Mouse (Mus musculus) ovary, postnatal 10 days (tissue): ENCODE results near the gene Cxcl2.

Experiments used
- DNase-seq: peaks from one replicate; pipeline ENCODE4 v3.0.0; 2022; ENCODE audit warnings: low spot score

Gene Cxcl2

DNA sequence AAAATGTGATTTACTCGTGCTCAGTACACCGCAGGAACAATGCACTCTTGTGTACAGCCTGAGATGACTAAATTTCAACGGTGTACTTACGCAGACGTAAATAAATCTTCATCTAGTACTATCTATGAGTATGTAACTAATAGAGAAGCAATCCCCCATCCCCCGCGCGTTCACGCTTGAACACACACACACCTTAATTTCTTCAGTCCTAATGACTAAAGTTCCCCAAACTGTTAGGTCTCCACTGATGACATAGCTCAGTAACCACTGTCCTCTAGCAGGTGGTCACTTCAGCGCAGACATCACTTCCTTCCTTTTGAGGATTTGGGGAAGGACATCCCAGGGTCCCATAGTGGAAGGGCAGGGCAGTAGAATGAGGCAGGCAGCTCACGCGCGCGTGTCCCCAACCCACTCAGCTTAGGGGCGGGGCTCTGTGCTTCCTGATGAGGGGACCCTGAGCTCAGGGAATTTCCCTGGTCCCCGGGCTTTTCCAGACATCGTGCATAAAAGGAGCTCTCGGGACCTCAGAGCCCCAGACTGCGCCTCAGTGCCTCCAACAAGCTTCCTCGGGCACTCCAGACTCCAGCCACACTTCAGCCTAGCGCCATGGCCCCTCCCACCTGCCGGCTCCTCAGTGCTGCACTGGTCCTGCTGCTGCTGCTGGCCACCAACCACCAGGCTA is at the start of gene Cxcl2:
TSS of gene Cxcl2 (plus strand) at position 533 of the 682 bp plus-strand sequence.
- no peak for DNase-seq

- DNase-seq = no peak
Observed at GRCm38 (mm10) chr5:90855308-90856230, 48.1 kb upstream of the Cxcl2 start.

DNA sequence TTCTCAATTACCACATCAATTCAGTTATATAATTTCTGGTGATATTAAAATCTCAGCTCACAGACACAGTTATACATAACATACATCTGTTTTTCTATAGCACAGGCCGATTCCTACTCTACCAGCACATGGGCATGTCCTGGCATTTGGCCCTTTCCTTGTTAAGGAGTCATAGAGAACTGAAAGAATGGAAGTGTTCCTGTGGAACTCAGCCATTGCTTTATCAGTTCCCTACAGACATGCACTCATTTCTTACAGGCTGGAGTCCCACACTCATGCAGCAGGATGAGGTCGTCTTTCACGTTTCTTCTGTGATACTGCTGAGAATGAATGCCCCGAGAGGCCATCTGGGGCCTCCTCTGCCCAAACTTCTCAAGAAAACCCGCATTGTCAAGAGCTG is 46.2 kb upstream of the Cxcl2 start:
- DNase-seq = no peak

DNA sequence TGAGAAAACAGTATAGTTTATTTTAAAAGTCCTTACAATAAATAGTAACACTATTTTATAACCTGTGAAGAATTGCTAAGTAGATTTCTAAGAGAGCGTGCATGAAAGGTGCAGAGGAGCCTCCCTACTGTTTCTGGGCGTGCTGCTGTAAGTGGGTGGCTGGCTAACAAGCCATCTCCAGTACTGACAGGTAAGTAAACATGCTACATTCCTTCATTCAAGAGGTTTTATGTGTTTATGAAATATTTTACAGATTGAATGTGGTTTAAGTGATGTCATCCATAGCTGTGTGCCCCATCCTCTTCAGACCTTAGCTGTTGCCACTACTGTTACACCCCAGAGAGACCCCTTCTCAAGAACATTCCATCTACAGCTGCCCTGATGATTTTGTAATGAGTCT is 45.2 kb upstream of the Cxcl2 start:
- DNase-seq = no peak

- no peak for DNase-seq
Observed at GRCm38 (mm10) chr5:90859031-90859430, 44.6 kb upstream of the Cxcl2 start.

DNA sequence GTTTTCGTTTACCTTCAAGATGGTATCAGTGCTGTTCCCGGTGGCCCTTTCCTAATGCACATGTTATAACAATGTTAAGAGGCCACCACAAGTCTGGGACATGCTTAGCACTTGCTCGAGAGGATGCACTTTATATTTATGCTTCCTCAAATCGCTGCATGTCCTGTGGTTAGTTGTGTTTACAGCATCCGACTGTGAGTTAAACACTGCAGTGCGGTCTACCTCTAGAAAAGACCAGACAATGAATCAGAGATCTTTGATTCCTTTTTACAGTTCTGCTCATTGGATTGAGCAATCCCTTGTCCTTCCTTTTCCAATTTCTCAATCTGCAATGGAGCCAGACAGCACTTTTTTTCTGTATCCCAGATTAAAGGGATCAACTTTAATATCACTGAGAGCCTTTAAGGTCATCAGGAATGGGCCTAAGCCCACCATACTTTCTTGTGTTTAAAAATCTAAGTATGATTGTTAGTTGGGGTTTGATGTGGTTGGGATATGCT is 41.7 kb upstream of the Cxcl2 start:
- DNase-seq = no peak

GRCm38 (mm10) chr5:90866770-90867169 is 36.9 kb upstream of the Cxcl2 start:
- no peak for DNase-seq

DNA sequence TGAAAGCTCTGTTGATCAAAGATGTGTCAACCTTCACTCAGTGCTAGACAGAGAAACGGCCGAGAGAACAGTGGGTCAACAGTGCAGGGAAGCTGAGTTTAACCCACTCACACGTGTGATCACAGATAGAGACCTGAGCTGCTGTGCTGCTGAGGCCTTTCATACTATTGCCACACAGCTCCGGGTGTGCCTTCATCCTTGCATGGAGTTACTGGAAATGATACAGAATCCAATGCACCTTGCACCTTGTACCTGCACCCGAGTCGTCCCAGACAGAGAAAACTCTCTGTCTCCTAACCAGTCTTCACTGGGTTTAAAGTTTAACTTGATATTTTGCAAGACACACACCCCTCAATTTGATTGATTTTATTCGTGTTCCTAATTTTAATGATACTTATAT is 31.3 kb upstream of the Cxcl2 start:
- no peak for DNase-seq

DNA sequence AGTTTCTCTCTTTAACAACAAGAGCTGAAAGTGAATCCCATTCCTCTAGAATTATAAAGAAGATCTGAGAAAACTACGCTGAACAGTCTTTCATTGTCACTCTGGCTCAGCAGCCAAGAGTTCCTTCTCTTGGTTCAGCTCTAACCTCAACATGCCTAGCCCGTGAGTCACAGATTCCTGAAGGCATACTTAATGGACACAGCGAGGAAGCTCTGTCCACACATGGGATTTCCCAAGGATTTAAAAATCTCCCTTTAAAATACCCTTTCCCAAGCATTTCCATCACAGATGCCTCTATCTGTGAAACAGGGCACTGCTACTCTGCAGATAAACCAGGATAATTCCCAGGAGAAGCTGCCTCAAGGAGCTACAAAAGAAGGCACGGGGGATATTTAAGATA is 27.6 kb upstream of the Cxcl2 start:
- DNase-seq = no peak

DNA sequence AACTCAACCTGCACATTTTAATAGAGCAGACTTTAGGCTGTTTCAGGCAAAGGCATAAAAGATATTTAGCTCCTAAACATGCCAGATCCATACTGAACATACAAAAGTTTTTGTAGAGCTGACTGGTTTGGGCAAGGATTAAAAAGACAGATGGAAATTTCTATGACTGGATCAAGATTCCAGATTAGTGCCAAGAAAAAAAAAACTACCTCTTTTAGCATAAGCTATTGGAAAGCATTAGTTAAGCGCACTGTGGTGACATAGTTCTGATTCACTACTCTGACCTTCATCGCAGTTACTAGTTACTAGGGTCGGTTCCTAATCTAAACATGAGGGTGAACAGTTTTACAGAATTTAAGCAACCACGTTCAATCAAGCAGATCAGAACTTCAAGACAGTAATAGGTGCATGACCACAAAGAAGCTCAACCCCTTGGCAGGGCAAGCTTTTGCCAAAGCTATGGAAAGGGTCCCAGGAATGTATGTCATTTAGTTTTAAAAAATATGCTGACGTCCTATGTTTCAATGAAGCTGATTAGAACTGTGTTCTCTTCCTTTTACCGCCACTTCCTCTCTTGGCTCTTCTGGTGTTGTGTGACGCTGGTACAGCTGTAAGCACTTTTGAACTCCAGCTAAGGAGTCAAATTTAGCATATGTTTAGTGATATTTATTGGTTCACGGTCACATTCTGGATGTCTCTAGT is 27.0 kb upstream of the Cxcl2 start:
- no peak for DNase-seq

DNA sequence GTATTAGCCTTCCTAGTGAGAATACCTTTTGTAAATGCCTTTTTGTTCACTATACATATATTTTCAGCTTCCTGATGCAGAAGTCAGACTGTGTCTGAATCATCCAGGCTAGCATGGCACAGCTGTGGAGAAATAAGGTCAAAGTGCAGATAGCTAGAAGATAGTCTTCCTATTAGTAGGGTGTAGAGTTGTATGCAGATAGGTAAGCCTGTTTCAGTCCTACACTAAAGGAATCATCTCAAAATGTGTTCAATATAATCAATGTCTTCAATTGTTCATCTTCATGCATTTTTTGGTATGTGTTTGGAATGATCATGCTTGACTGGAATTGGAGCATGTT is 26.5 kb upstream of the Cxcl2 start:
- no peak for DNase-seq

DNA sequence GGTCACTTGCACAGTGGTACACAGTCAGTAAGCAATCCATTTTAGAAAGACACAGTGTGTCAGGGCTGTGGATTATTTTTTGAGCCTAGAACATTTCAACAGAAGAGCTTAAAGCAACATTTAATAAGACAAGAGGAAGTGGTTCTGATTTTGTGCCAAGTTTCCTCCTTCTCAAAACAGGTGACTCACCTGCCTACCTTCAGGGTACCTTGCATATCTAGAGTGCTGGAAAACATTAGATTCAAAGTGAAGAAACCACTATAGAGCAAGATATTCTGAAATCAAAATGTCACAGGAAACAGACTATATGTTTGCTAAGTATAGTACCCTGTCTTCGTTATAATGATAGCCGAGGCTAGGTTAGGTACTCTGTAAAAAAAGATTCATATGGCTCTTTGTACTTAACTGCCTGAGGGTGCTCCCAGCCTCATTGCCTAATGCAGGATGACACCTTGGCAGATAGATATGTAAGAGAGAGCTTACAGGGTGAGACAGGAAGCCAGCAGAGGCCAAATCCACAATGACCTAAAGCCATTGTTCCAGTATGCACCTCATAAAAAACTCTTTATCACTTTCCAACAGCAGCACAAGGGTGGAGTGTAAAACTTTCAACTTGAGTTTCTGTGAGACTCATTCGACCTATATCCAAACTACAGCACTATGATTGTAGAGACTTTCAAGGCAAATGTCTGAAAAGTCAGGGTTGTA is 24.2 kb upstream of the Cxcl2 start:
- DNase-seq = no peak

DNA sequence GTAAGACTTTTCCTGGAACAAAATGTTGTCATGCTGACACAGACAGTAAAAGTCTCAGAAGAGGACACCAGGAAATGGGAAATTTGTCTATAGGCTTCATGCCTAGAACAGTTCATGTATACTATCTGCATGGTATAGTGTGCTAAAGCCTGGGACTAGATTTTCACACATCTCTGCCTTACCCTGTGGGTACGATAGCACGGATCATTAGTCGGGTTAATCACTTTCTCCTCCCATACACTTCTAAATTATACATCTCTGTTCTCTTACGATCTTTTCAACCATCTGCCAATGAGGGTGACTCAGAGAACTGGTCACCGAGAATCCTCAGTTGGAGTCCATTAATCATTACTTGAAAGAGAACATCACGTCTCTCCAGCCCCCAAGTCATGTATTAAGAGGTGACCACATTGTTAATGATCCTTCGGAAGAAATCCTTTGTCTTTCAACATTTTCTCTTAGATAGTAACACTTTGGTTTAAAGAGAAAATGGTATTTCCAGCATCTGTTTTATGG is 23.3 kb upstream of the Cxcl2 start:
- no peak for DNase-seq

- no peak for DNase-seq
Observed at GRCm38 (mm10) chr5:90881021-90881420, 22.6 kb upstream of the Cxcl2 start.

- DNase-seq = no peak
Observed at GRCm38 (mm10) chr5:90881682-90882081, 22.0 kb upstream of the Cxcl2 start.

GRCm38 (mm10) chr5:90882146-90882545 is 21.5 kb upstream of the Cxcl2 start:
- DNase-seq = no peak

DNA sequence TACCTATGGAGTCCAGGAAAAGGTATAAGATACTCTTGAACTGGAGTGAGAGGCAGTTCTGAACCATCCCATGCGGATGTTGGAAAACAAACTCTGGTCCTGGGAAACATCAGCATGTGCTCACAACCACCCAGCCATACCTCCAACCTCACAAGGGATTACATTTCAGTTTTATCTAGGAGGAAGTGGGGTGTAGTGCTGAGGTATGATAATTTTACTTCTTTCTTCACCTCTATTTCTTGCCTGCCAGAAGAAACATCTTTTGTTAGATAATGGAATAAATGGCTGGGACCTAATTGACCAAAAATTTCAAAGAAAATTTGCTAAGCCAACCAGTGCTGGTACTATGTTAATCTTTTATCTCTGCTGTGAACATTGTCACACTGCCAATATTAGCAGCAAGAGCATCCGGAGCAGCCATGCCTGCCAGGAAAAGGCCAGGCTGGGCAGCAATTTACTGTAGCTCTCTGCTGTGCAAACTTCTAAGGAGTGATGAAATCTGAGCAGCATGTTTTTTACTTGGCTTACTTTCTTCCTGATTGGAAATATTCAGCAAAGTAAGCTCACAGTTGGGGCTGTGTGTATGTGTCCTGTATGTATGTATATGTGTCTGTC is 18.9 kb upstream of the Cxcl2 start:
- no peak for DNase-seq

- no peak for DNase-seq
Observed at GRCm38 (mm10) chr5:90888661-90889060, 15.0 kb upstream of the Cxcl2 start.

DNA sequence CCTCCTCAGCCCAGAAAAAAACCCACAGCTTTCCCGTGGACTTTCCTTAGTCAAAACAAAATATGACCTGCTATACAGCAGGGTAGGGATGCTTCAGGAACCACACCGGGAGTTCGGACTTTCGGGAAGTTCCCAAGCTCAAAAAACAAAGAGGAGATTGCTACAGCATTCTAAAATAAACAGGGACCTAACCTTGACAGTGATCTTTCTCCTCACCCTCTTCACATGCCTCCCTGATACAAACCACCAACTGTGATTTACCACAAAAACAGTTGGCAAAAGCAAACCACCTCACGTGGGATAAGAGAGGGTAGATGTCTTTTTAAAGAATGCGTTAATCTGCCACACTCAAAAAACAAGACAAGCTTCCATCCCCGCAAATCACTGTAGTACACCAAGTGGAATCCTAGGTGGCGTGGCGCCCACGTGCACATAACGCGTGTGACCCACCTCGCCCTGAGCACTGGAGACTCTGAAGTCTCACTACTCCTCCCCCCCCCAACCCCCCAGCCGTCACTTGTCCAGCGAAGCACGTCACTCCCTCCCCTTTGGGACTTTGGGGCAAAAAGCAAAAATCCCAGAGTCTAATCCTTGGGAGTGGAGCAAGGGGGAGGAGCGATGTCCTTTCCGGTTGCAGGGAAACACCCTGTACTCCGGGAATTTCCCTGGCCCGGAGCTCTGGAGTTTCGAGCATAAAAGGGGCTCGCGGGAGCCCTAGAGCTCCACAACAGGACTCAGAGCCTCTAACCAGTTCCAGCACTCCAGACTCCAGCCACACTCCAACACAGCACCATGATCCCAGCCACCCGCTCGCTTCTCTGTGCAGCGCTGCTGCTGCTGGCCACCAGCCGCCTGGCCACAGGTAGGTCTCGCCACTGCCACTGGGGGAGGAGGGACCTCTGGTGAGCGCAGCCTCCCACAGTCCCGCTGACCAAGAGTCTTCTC is 12.9 kb upstream of the Cxcl2 start, which contains the start of gene Cxcl1:
TSS of gene Cxcl1 (plus strand) at position 723 of the 945 bp plus-strand sequence.
- DNase-seq = no peak

- DNase-seq = no peak
Observed at GRCm38 (mm10) chr5:90891464-90891813, 12.2 kb upstream of the Cxcl2 start.
